Mouse (Mus musculus) thymus, postnatal 25 days (tissue): ENCODE measurements around the gene Filip1.

Source experiments
- DNase-seq: peaks from one replicate; pipeline ENCODE4 v3.0.0; 2022

Gene Filip1

GRCm38 (mm10) chr9:79893841-79894612 is 118.6 kb downstream of the Filip1 start:
- no peak for DNase-seq

- no peak for DNase-seq
Measured at GRCm38 (mm10) chr9:79892183-79892582, 120.5 kb downstream of the Filip1 start.

DNA sequence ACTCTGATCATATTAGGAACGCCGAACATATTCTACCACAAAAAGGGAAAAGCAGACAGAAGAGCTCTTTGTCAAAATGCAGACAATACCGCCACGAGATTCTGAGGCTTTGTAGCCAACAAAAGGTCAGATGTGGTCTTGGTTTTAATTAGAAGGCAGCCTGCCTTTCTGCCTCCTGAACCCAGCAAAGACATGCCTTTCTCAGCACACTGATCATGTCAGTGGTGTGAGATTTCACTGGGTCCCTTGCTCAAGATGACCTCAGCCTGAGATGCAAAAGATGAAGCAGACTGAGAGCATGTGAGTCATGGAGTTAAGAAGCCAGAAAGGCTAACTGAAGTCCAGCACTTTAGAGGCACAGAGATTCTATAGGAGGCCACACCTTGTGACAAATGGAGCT is 122.2 kb downstream of the Filip1 start:
- no peak for DNase-seq

GRCm38 (mm10) chr9:79889132-79889531 is 123.5 kb downstream of the Filip1 start:
- DNase-seq, result no peak

DNA sequence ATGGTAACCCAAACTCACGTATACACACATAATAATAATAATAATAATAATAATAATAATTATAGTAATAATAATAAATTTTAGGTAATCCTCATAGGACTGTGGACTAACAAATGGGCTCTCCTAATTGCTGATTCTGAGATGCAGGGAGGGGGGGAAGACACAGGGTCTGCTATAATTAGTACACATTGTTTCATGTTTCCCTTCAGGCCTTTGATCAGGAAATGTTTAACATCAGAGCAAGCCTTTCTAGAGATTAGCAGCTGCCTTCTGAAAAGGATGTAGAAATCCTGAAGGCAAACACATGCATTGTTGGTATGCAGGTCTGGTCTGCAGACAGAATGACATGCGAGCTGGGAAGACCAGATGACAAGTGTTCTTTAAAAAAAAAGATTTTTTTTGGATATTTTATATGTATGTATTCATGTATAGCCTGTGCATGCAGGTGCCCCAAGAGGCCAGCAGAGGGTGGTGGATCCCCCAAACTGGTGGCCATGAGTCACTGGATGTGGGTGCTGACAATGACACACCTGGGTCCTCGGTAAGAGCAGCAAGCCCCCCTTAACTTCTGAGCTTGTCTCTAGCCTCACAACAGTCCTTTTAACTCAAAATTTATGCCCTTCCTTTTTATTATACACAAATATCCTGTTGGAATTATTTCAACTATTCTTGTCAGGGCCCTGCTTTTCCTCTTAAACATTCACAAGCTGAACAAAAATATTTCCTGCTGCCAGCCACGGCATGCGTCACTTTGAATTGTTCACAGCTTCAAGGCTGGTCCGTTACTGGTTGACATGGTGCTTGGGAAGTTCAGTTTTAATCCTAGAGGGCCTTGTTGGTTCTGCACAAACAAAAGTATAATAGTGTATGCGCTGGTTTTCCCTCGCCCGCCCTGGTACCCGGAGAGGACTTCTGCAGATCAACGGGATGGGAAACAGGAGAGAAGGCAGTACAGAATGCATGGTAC is 127.1 kb downstream of the Filip1 start:
- DNase-seq, result peak; percentile 16

DNA sequence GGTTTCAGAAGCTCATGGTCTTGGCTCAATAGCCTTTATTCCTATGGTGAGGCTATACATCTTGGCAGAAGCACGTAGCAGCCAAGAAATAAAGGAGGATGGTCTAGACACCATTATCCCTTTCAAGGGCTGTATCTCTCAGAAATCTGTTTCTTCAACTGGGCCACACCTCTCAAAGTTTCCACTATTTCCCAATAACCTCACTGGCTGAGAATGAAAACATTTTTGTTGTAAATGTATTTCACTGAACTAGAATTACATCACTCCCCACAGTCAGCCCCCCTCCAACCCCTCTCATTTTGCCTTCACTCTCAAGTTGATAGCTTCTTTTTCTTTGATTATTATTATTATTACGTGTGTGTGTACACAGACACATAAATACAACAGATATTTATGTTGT is 129.5 kb downstream of the Filip1 start:
- no peak for DNase-seq

- no peak for DNase-seq
Measured at GRCm38 (mm10) chr9:79880031-79880430, 132.6 kb downstream of the Filip1 start.

GRCm38 (mm10) chr9:79875522-79876131 is 137.0 kb downstream of the Filip1 start:
- no peak for DNase-seq

DNA sequence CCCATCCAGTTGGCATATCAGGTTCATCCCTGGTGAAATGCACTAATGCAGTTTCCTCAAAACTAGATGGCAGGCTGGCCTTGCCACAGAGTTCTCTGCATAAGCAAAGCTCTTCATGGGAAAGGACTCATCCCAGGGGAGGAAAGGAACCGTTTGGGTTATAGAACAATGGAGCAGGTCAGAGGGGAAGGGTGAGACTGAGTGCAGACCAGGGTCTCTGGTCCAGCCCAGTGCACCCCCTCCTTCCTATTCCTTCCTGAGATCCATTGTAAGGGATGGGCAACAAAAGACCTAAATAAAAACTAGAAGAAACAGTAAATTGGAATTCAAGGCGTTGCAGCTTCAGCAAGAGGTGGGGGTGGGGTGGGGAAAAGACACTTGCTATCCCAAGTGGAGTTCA is 140.1 kb downstream of the Filip1 start:
- no peak for DNase-seq

- DNase-seq, result no peak
Measured at GRCm38 (mm10) chr9:79869512-79869911, 143.1 kb downstream of the Filip1 start.

GRCm38 (mm10) chr9:79865998-79866397 is 146.7 kb downstream of the Filip1 start:
- no peak for DNase-seq

DNA sequence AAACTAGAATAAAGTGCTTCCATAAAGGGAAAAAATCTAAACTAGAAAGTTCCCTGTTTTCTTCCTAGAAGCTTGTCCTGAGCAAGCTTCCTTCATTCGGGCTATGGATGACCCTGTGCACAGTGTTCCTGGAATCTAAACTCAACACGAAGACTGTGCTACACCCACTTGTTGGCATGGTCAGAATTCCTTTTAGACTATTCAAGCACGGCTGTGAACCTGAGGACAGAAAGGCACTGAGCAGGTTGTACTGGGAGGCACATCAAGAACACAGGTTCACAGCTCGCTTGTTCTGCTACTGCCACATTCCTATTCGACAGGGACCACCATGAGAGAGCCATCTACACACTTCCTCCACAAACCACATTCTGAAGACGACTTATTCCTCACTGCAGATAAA is 150.1 kb downstream of the Filip1 start:
- no peak for DNase-seq

GRCm38 (mm10) chr9:79847099-79847498 is 165.6 kb downstream of the Filip1 start:
- no peak for DNase-seq

GRCm38 (mm10) chr9:79842615-79843014 is 170.0 kb downstream of the Filip1 start:
- DNase-seq, result no peak

DNA sequence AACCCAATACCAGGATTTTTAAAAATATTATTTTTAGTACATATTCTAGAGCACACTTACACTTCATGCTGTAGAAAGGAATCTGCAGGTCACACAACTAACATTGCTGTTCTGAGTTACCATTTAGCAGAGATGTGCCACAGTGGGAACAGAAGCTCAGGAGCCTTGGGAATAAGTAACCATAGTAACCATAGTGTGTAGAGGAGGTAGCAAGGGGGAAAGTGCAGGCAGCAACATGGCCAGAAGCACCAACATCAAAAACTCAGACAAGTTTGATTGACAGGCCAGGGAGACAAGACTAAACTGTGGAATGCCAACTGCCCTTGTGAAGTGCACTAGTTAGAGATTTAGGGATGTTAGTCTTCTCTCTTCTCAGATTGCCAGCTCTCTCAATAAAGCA is 170.6 kb downstream of the Filip1 start:
- DNase-seq, result no peak

- no peak for DNase-seq
Measured at GRCm38 (mm10) chr9:79831294-79831693, 181.4 kb downstream of the Filip1 start.

GRCm38 (mm10) chr9:79830874-79831273 is 181.8 kb downstream of the Filip1 start:
- DNase-seq, result no peak

GRCm38 (mm10) chr9:79829842-79830800 is 182.5 kb downstream of the Filip1 start:
- DNase-seq, result no peak

- no peak for DNase-seq
Measured at GRCm38 (mm10) chr9:79827072-79827471, 185.6 kb downstream of the Filip1 start.

DNA sequence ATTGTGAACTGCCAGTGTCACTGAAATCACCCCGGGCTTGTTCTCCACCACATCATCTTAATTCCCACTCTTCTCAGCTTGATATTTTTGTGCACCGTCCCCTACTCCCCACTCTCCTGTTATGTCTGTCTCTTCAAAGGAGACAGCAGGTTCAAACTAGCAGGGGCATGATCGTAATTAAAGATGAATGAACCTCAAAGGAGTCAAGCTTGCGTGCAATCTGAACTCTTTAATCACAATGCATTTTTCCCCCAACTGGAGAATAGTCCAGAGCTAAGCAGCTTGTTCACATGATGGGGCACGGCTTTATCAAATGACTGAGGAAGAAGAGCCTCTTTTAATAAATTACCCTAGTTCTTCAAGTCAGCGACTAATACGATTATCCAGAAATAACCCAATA is 187.1 kb downstream of the Filip1 start:
- no peak for DNase-seq

DNA sequence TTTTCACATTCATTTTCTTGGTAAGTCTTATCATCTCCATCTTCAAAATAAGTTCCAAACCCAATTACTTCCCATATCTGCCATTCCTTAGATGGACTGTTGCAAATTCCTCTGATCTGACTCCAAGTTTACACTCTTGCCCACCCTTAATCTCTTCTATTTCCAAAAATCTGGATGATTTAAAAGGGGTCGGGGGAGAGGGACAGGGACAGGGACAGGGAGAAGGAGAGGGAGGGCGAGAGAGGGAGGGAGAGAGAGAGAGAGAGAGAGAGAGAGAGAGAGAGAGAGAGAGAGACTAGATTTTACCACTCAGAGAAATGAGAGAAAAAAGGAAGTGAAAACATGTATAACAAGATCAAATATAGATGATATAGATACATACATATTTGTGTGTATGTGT is 188.8 kb downstream of the Filip1 start:
- no peak for DNase-seq

GRCm38 (mm10) chr9:79823438-79823837 is 189.2 kb downstream of the Filip1 start:
- DNase-seq, result no peak
